Mouse (Mus musculus): ENCODE measurements around the gene Nckap5l.

DNA sequence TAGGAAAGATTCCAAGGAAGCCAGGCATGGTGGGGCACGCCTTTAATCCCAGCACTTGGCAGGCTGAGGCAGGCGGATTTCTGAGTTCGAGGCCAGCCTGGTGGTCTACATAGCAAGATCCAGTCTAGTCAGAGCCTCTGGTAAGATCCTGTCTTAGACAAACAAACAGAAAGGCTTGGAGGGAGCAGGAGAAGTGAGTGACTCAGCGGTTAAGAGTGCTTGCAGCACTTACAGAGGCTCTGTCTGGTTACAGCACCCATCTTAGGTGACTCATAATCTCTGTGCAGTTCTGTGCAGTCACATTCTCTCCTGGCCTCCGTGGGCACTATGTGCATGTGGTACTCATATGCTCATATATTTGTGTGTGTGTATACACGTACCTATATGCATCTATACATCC is 56.9 kb downstream of the Nckap5l start:
- TF ChIP-seq GATA1 (IDR thresholded peaks at IDR 0.05; ENCODE audit: low read length) (no peak), TAL1 (IDR thresholded peaks at IDR 0.05; ENCODE audit: low read length) (no peak)

Data from erythroblast, embryonic 14.5 days (primary cell).